Mouse (Mus musculus): ENCODE measurements around the gene Nr2e1. TPM values are rescaled to one million over a fixed set of nuclear protein-coding genes. Genes with fewer than 3 reads are reported as not detected.

Nr2e1 gene
- total and polyA plus RNA-seq, 3 experiments, result not detected

- Histone ChIP-seq H3K4me1 (ENCODE audit: control insufficient read depth in 1 of 2, insufficient read depth in 2 of 2, low read length in 2 of 2) (no peaks in the 10 kb centered on the region), H3K79me2 (ENCODE audit: control insufficient read depth, insufficient read depth, low read length, poor library complexity) (no peaks in the 10 kb centered on the region), H3K4me3 (ENCODE audit: control insufficient read depth in 1 of 2, insufficient read depth in 1 of 2, low read depth in 2 of 2, low read length in 2 of 2) (no peak overlapping the region), H3K9ac (ENCODE audit: control insufficient read depth, low read depth, low read length, poor library complexity, severe bottlenecking) (no peak overlapping the region), H3K9me3 (replicated peaks; ENCODE audit: insufficient read depth, low read length) (no peaks in the 10 kb centered on the region), H3K36me3 (ENCODE audit: control insufficient read depth in 1 of 2, insufficient read depth in 2 of 2, low read length in 2 of 2) (no peaks in the 10 kb centered on the region), H3K27ac (ENCODE audit: control insufficient read depth, low read depth, low read length) (no peak overlapping the region), H3K27me3 (ENCODE audit: control insufficient read depth in 1 of 2, insufficient read depth in 2 of 2, low read length in 2 of 2) (peaks cover 0 to 1% of the 10 kb centered on the region in 2 experiments; a peak in 2 of 4 replicates)
- DNase-seq (ENCODE audit: low read depth, low spot score), result no peak
- no peak for TF ChIP-seq SIN3A (IDR thresholded peaks at IDR 0.05; ENCODE audit: low read length)
- TF ChIP-seq USF1 (IDR thresholded peaks at IDR 0.05; ENCODE audit: low read depth, low read length), result no peak
- no peak for TF ChIP-seq MEF2A (IDR thresholded peaks at IDR 0.05; ENCODE audit: extremely low read depth, insufficient replicate concordance, low read depth, low read length, poor library complexity, severe bottlenecking)
- no peak for TF ChIP-seq ZC3H11A (IDR thresholded peaks at IDR 0.05; ENCODE audit: low read depth, low read length)
- TF ChIP-seq CHD1 (IDR thresholded peaks at IDR 0.05; ENCODE audit: low read depth, low read length), result no peak
- TF ChIP-seq POLR2A (IDR thresholded peaks at IDR 0.05; ENCODE audit: control insufficient read depth in 1 of 2, insufficient read depth in 1 of 2, low read depth in 1 of 2, low read length in 2 of 2, poor library complexity in 1 of 2), result no peak
- no peak for TF ChIP-seq JUND (IDR thresholded peaks at IDR 0.05; ENCODE audit: low read depth, low read length)
- no peak for TF ChIP-seq ELF1 (IDR thresholded peaks at IDR 0.05; ENCODE audit: low read depth, low read length)
- TF ChIP-seq CTCF (IDR thresholded peaks at IDR 0.05 in 2 of 3, conservative IDR thresholded peaks at IDR 0.05 in 1 of 3; ENCODE audit: control insufficient read depth in 1 of 3, insufficient read depth in 1 of 3, low read depth in 2 of 3, low read length in 3 of 3, poor library complexity in 1 of 3, severe bottlenecking in 1 of 3), result no peak
- TF ChIP-seq ZKSCAN1 (IDR thresholded peaks at IDR 0.05; ENCODE audit: low read depth, low read length), result no peak
- no peak for TF ChIP-seq EP300 (IDR thresholded peaks at IDR 0.05; ENCODE audit: low read depth in 1 of 2, low read length in 2 of 2)
These were observed 9.8 kb upstream of the Nr2e1 start for GRCm38 (mm10) chr10:42593201-42593600.

- no peaks in the 10 kb centered on the region for H3K4me1 ChIP-seq (ENCODE audit: control insufficient read depth in 1 of 2, insufficient read depth in 2 of 2, low read length in 2 of 2)
- H3K79me2 ChIP-seq (ENCODE audit: control insufficient read depth, insufficient read depth, low read length, poor library complexity), result no peaks in the 10 kb centered on the region
- TF ChIP-seq USF1 (IDR thresholded peaks at IDR 0.05; ENCODE audit: low read depth, low read length), result no peak
- TF ChIP-seq POLR2AphosphoS5 (IDR thresholded peaks at IDR 0.05; ENCODE audit: borderline replicate concordance, low read depth, low read length), result no peak
- TF ChIP-seq HCFC1 (IDR thresholded peaks at IDR 0.05; ENCODE audit: low read depth, low read length), result no peak
- no peak for TF ChIP-seq GABPA (IDR thresholded peaks at IDR 0.05; ENCODE audit: low read depth, low read length)
- TF ChIP-seq JUND (IDR thresholded peaks at IDR 0.05; ENCODE audit: low read depth, low read length), result no peak
- TF ChIP-seq NRF1 (IDR thresholded peaks at IDR 0.05; ENCODE audit: insufficient read depth, low read depth, low read length, poor library complexity, severe bottlenecking), result no peak
- no peak for TF ChIP-seq MAFK (IDR thresholded peaks at IDR 0.05; ENCODE audit: borderline replicate concordance, low read depth, low read length)
- peaks cover 0 to 3% of the 10 kb centered on the region in 2 experiments; a peak in 2 of 4 replicates for H3K27me3 ChIP-seq (ENCODE audit: control insufficient read depth in 1 of 2, insufficient read depth in 2 of 2, low read length in 2 of 2)
- no peak for DNase-seq (ENCODE audit: low read depth, low spot score)
- no peak overlapping the region for H3K4me3 ChIP-seq (ENCODE audit: control insufficient read depth in 1 of 2, insufficient read depth in 1 of 2, low read depth in 2 of 2, low read length in 2 of 2)
- no peaks in the 10 kb centered on the region for H3K9me3 ChIP-seq (replicated peaks; ENCODE audit: insufficient read depth, low read length)
- H3K9ac ChIP-seq (ENCODE audit: control insufficient read depth, low read depth, low read length, poor library complexity, severe bottlenecking), result no peak overlapping the region
- H3K36me3 ChIP-seq (ENCODE audit: control insufficient read depth in 1 of 2, insufficient read depth in 2 of 2, low read length in 2 of 2), result no peaks in the 10 kb centered on the region
- H3K27ac ChIP-seq (ENCODE audit: control insufficient read depth, low read depth, low read length), result no peak overlapping the region
These were observed 8.7 kb upstream of the Nr2e1 start for GRCm38 (mm10) chr10:42591993-42592686.
